Mouse (Mus musculus) cerebellum, adult 2 months (tissue): ENCODE data around the gene Iars.

Experiments used
- CTCF ChIP-seq: fragments of 200-500 bp; IDR thresholded peaks from 2 replicates; pipeline ENCODE4 v1.5.1; 2011; ENCODE audit warnings: low read depth, mild to moderate bottlenecking, control low read depth, low read length, moderate library complexity, borderline replicate concordance; ENCODE audit not compliant: insufficient read depth
- POLR2A ChIP-seq: fragments of 200-500 bp; IDR thresholded peaks from 2 replicates; pipeline ENCODE4 v1.6.1; 2011; ENCODE audit warnings: low read length, control low read depth, borderline replicate concordance; ENCODE audit not compliant: insufficient read depth

DNA sequence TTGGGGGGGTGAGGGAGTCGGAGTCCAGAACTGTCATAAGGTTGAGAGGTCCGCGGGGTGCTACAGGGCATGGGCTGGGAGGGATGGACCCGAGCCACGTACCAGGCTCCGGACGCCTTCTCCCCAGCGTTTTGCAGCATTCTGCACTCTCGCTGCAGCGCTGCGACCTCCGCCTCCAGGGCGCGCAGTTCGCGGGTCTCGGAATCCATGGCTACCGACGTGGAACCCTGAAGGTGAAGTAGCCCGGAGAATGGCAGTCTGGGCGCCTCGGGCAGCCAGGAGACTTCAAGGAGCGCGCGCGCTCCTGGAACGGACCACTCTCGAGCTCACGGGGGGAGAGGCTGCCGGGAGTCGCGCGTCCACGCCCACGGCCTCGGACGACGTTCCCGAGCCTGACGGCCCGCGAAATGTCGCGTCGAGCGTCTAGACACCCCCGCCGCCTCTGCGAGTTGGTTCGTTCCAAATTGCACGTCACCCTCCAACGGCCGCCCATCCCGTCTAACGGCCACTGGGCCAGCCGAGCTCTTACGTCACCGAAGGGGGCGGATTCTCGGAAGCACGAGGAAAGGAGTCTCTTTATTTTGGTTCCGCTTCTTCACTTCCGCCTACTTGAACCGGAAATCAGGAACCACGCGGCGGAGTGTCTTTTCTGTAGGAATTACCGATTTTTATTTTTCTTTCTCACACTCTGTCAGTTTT lies 29.3 kb upstream of the Iars start, which contains the start of the genes Cenpp and Nol8:
- TF ChIP-seq CTCF: no peak
- no peak for TF ChIP-seq POLR2A
